Mouse (Mus musculus): ENCODE results near the gene Hoxa9. TPM values are rescaled to one million over a fixed set of nuclear protein-coding genes. Genes with fewer than 3 reads are reported as not detected.

Gene Hoxa9
- total and polyA plus RNA-seq, 3 experiments: 0.04 TPM; not detected in 2

- Histone ChIP-seq H3K4me1 (ENCODE audit: control insufficient read depth, insufficient read depth, low read length) (no peaks in the 10 kb centered on the region), H3K27ac (no peak overlapping the region), H3K79me2 (replicated peaks; ENCODE audit: control insufficient read depth, insufficient read depth, low read length) (no peaks in the 10 kb centered on the region), H3K27me3 (ENCODE audit: control insufficient read depth, insufficient read depth, low read length) (peaks cover 34% of the 10 kb centered on the region), H3K36me3 (ENCODE audit: control insufficient read depth, insufficient read depth, low read length) (no peaks in the 10 kb centered on the region), H3K4me3 (no peak overlapping the region), H3K9ac (ENCODE audit: low read depth, low read length) (no peak overlapping the region)
- peak in 1 of 2 experiments; percentile 18 for DNase-seq
- intact Hi-C loops (cut with DNase I): loop anchor here (5.0 kb wide), 1 partner anchor 35 kb away; no protein-coding TSS in a partner anchor
- 9% methylated on average over 24 of the region's 24 CpGs for WGBS
- no peak for TF ChIP-seq EP300 (IDR thresholded peaks at IDR 0.05; ENCODE audit: insufficient read depth, low read depth, low read length)
- no peak for TF ChIP-seq CTCF (IDR thresholded peaks at IDR 0.05)
- TF ChIP-seq POLR2A (IDR thresholded peaks at IDR 0.05; ENCODE audit: insufficient read depth, low read depth, low read length): no peak
These were observed 21.3 kb upstream of the Hoxa9 start for GRCm38 (mm10) chr6:52252016-52252774.

GRCm38 (mm10) chr6:52251177-52251879, 20.4 kb upstream of the Hoxa9 start:
- Histone ChIP-seq H3K4me1 (ENCODE audit: control insufficient read depth, insufficient read depth, low read length) (no peaks in the 10 kb centered on the region), H3K4me3 (no peak overlapping the region), H3K36me3 (ENCODE audit: control insufficient read depth, insufficient read depth, low read length) (no peaks in the 10 kb centered on the region), H3K79me2 (replicated peaks; ENCODE audit: control insufficient read depth, insufficient read depth, low read length) (no peaks in the 10 kb centered on the region), H3K27me3 (ENCODE audit: control insufficient read depth, insufficient read depth, low read length) (peaks cover 38% of the 10 kb centered on the region), H3K9ac (ENCODE audit: low read depth, low read length) (no peak overlapping the region), H3K27ac (no peak overlapping the region)
- DNase-seq: peak in 1 of 2 experiments; percentile 13
- TF ChIP-seq POLR2A (IDR thresholded peaks at IDR 0.05; ENCODE audit: insufficient read depth, low read depth, low read length): no peak
- no peak for TF ChIP-seq CTCF (IDR thresholded peaks at IDR 0.05)
- TF ChIP-seq EP300 (IDR thresholded peaks at IDR 0.05; ENCODE audit: insufficient read depth, low read depth, low read length): no peak
- WGBS: 12% methylated on average over 7 of the region's 7 CpGs
- intact Hi-C loops (cut with DNase I): loop anchor here (5.0 kb wide), 1 partner anchor 34 kb away; no protein-coding TSS in a partner anchor

- no peak overlapping the region for H3K9ac ChIP-seq (ENCODE audit: low read depth, low read length)
- no peak overlapping the region for H3K27ac ChIP-seq
- intact Hi-C loops (cut with DNase I): loop anchor here (5.0 kb wide), 1 partner anchor 33 kb away; no protein-coding TSS in a partner anchor
- peak in 1 of 2 experiments; percentile 13 for DNase-seq
- TF ChIP-seq EP300 (IDR thresholded peaks at IDR 0.05; ENCODE audit: insufficient read depth, low read depth, low read length) (no peak), POLR2A (IDR thresholded peaks at IDR 0.05; ENCODE audit: insufficient read depth, low read depth, low read length) (no peak), CTCF (IDR thresholded peaks at IDR 0.05) (no peak)
- H3K36me3 ChIP-seq (ENCODE audit: control insufficient read depth, insufficient read depth, low read length): no peaks in the 10 kb centered on the region
- WGBS: 5% methylated on average over 4 of the region's 4 CpGs
- no peaks in the 10 kb centered on the region for H3K4me1 ChIP-seq (ENCODE audit: control insufficient read depth, insufficient read depth, low read length)
- H3K4me3 ChIP-seq: no peak overlapping the region
- no peaks in the 10 kb centered on the region for H3K79me2 ChIP-seq (replicated peaks; ENCODE audit: control insufficient read depth, insufficient read depth, low read length)
- peaks cover 48% of the 10 kb centered on the region for H3K27me3 ChIP-seq (ENCODE audit: control insufficient read depth, insufficient read depth, low read length)
These were observed 18.9 kb upstream of the Hoxa9 start for GRCm38 (mm10) chr6:52249826-52250225.

- Histone ChIP-seq H3K4me3 (no peak overlapping the region), H3K79me2 (replicated peaks; ENCODE audit: control insufficient read depth, insufficient read depth, low read length) (no peaks in the 10 kb centered on the region), H3K4me1 (ENCODE audit: control insufficient read depth, insufficient read depth, low read length) (no peaks in the 10 kb centered on the region), H3K36me3 (ENCODE audit: control insufficient read depth, insufficient read depth, low read length) (no peaks in the 10 kb centered on the region), H3K27ac (no peak overlapping the region), H3K9ac (ENCODE audit: low read depth, low read length) (no peak overlapping the region), H3K27me3 (ENCODE audit: control insufficient read depth, insufficient read depth, low read length) (peaks cover 49% of the 10 kb centered on the region)
- TF ChIP-seq EP300 (IDR thresholded peaks at IDR 0.05; ENCODE audit: insufficient read depth, low read depth, low read length): no peak
- no peak for TF ChIP-seq POLR2A (IDR thresholded peaks at IDR 0.05; ENCODE audit: insufficient read depth, low read depth, low read length)
- TF ChIP-seq CTCF (IDR thresholded peaks at IDR 0.05): no peak
- no peak for DNase-seq
- intact Hi-C loops (cut with DNase I): no loop called here
- WGBS: 4% methylated on average over 16 of the region's 16 CpGs
These were observed 18.5 kb upstream of the Hoxa9 start for GRCm38 (mm10) chr6:52249415-52249738.

GRCm38 (mm10) chr6:52248638-52249414, 17.9 kb upstream of the Hoxa9 start:
- H3K4me3 ChIP-seq: no peak overlapping the region
- intact Hi-C loops (cut with DNase I): no loop called here
- H3K79me2 ChIP-seq (replicated peaks; ENCODE audit: control insufficient read depth, insufficient read depth, low read length): no peaks in the 10 kb centered on the region
- 5% methylated on average over 27 of the region's 27 CpGs for WGBS
- peaks cover 48% of the 10 kb centered on the region for H3K27me3 ChIP-seq (ENCODE audit: control insufficient read depth, insufficient read depth, low read length)
- TF ChIP-seq CTCF (IDR thresholded peaks at IDR 0.05): no peak
- no peak for TF ChIP-seq EP300 (IDR thresholded peaks at IDR 0.05; ENCODE audit: insufficient read depth, low read depth, low read length)
- no peak for TF ChIP-seq POLR2A (IDR thresholded peaks at IDR 0.05; ENCODE audit: insufficient read depth, low read depth, low read length)
- no peaks in the 10 kb centered on the region for H3K4me1 ChIP-seq (ENCODE audit: control insufficient read depth, insufficient read depth, low read length)
- DNase-seq: peak in 1 of 2 experiments; percentile 27
- H3K27ac ChIP-seq: no peak overlapping the region
- H3K36me3 ChIP-seq (ENCODE audit: control insufficient read depth, insufficient read depth, low read length): no peaks in the 10 kb centered on the region
- no peak overlapping the region for H3K9ac ChIP-seq (ENCODE audit: low read depth, low read length)

Data from heart, adult 2 months (tissue).